Mouse (Mus musculus): ENCODE measurements around the gene Zfp287. TPM values are rescaled to one million over a fixed set of nuclear protein-coding genes. Genes with fewer than 3 reads are reported as not detected.

Zfp287 gene
- total RNA-seq, 2 experiments from 2014 or later: 23.7 to 24.4 TPM

Other genes starting within 250 kb of the Zfp287 start
- gene Cenpv, start 192.6 kb downstream of the Zfp287 start, total RNA-seq (2021): 10 to 100 TPM; 64.5 to 76.9 TPM
- gene Ubb, start 180.7 kb downstream of the Zfp287 start, total RNA-seq (2021): 1,000 to 10,000 TPM; 1,560 to 1,622 TPM
- gene Trpv2, start 157.4 kb downstream of the Zfp287 start, total RNA-seq (2021): 10 to 100 TPM; 36.9 to 40.4 TPM
- 10 to 100 TPM; 14.4 to 16.7 TPM for gene Lrrc75a, start 83.4 kb downstream of the Zfp287 start, total RNA-seq (2021)
- gene Mmgt2, start 83.2 kb downstream of the Zfp287 start, total RNA-seq (2021): 10 to 100 TPM; 18.1 to 19.6 TPM
- not detected for gene Gm10428, start 21.2 kb upstream of the Zfp287 start, total RNA-seq (2021)
- 10 to 100 TPM; 29.7 to 32.4 TPM for gene Zfp286, start 57.6 kb upstream of the Zfp287 start, total RNA-seq (2021)
- gene Trim16, start 88.3 kb upstream of the Zfp287 start, total RNA-seq (2021): 10 to 100 TPM; 10.8 to 10.9 TPM
- under 1 TPM; 0.89 to 0.96 TPM for gene Fbxw10, start 115.2 kb upstream of the Zfp287 start, total RNA-seq (2021)
- gene Tvp23b, start 147.6 kb upstream of the Zfp287 start, total RNA-seq (2021): 10 to 100 TPM; 19.6 to 22.0 TPM
- not detected for gene Cdrt4, start 219.3 kb upstream of the Zfp287 start, total RNA-seq (2021)